In genomic region chr2:31060787-31061730, GRCm38 (mm10) we compare ENCODE assay signal across 10 mouse cellular contexts.
DNase-seq lines count a peak whose midpoint lies in the region; ATAC-seq lines count a peak whose summit lies in the region.
"Had no signal": no experiment of that assay in that cellular context is flagged by ENCODE, and none has a peak within 500 bp of the region (broad histone marks: within the 10 kb centered on the region; RNA-seq: fewer than 3 reads in every experiment).

No protein-coding gene starts in this region.

- H3K36me3 ChIP-seq in erythroblast, embryonic 14.5 days (ENCODE audit: control insufficient read depth): no peaks in the 10 kb centered on the region
- peaks cover 26% of the 10 kb centered on the region for H3K36me3 ChIP-seq in kidney, embryonic 16.5 days (ENCODE audit: insufficient read depth, low read length)
- peaks cover 9% of the 10 kb centered on the region for H3K36me3 ChIP-seq in midbrain, embryonic 16.5 days (ENCODE audit: control insufficient read depth, insufficient read depth, low read length)

- H3K9me3 ChIP-seq in erythroblast, embryonic 14.5 days (ENCODE audit: control insufficient read depth, low read length): 0 out of 2 replicates have a peak, but pooled peaks cover 2% of the 10 kb centered on the region
- H3K9me3 ChIP-seq in kidney, embryonic 16.5 days (ENCODE audit: low read length): peaks cover 4% of the 10 kb centered on the region
- no peaks in the 10 kb centered on the region for H3K9me3 ChIP-seq in midbrain, embryonic 16.5 days (replicated peaks; ENCODE audit: control insufficient read depth, low read length, poor library complexity, severe bottlenecking)
- H3K9me3 ChIP-seq: heart, embryonic 15.5 days had no signal

- WGBS in kidney, embryonic 16.5 days: 86% methylated on average over 28 of the region's 28 CpGs
- WGBS in midbrain, embryonic 16.5 days: 87% methylated on average over 28 of the region's 28 CpGs

- H3K4me3 ChIP-seq in erythroblast, embryonic 14.5 days (replicated peaks): peak overlapping the region; percentile 46
- no peak overlapping the region for H3K4me3 ChIP-seq in kidney, embryonic 16.5 days (ENCODE audit: low read length)
- H3K4me3 ChIP-seq in midbrain, embryonic 16.5 days (ENCODE audit: low read depth, low read length): no peak overlapping the region
- H3K4me3 ChIP-seq: heart, embryonic 15.5 days had no signal

- no peaks in the 10 kb centered on the region for H3K27me3 ChIP-seq in erythroblast, embryonic 14.5 days (ENCODE audit: control insufficient read depth)
- no peaks in the 10 kb centered on the region for H3K27me3 ChIP-seq in kidney, embryonic 16.5 days (ENCODE audit: insufficient read depth, low read length)
- no peaks in the 10 kb centered on the region for H3K27me3 ChIP-seq in midbrain, embryonic 16.5 days (ENCODE audit: control insufficient read depth, insufficient read depth, low read depth, low read length)
- H3K27me3 ChIP-seq: heart, embryonic 15.5 days had no signal

- H3K4me2 ChIP-seq in kidney, embryonic 16.5 days (replicated peaks; ENCODE audit: low read depth, low read length): no peak overlapping the region
- H3K4me2 ChIP-seq in midbrain, embryonic 16.5 days (ENCODE audit: low read length): no peak overlapping the region
- H3K4me2 ChIP-seq: heart, embryonic 15.5 days had no signal

- H3K4me1 ChIP-seq in erythroblast, embryonic 14.5 days (ENCODE audit: control insufficient read depth): peaks cover 17% of the 10 kb centered on the region
- no peaks in the 10 kb centered on the region for H3K4me1 ChIP-seq in kidney, embryonic 16.5 days (ENCODE audit: insufficient read depth, low read length)
- H3K4me1 ChIP-seq in midbrain, embryonic 16.5 days (ENCODE audit: control insufficient read depth, insufficient read depth, low read length): no peaks in the 10 kb centered on the region

- no peak overlapping the region for H3K27ac ChIP-seq in kidney, embryonic 16.5 days (ENCODE audit: low read length)
- no peak overlapping the region for H3K27ac ChIP-seq in midbrain, embryonic 16.5 days (ENCODE audit: low read length)
- H3K27ac ChIP-seq: heart, embryonic 15.5 days had no signal

- no peak overlapping the region for H3K9ac ChIP-seq in kidney, embryonic 16.5 days (replicated peaks; ENCODE audit: low read length)
- no peak overlapping the region for H3K9ac ChIP-seq in midbrain, embryonic 16.5 days (ENCODE audit: low read depth, low read length)
- H3K9ac ChIP-seq: heart, embryonic 15.5 days had no signal

- peak; percentile 92 for DNase-seq in CD4-positive helper T cell, adult 2 months (ENCODE audit: low read depth, low spot score)
- DNase-seq in frontal cortex, postnatal 10 days (ENCODE audit: low spot score in 2 of 2): no peak
- DNase-seq in kidney, postnatal 25 days: no peak
- DNase-seq: adrenal gland, postnatal 36 days had no signal

- ATAC-seq in activated CD4-positive, CD25-positive, alpha-beta regulatory T cell, adult 4 months: peak; percentile 73
- peak; percentile 88 for ATAC-seq in monocyte, adult 5-6 weeks (replicated peaks; ENCODE audit: insufficient number of reproducible peaks, low FRiP score, low TSS enrichment, poor library complexity, severe bottlenecking)
- ATAC-seq in kidney, embryonic 16.5 days (ENCODE audit: low FRiP score, low TSS enrichment): no peak
- ATAC-seq in midbrain, embryonic 16.5 days: no peak

Comparison
In these comparisons a context has a peak if more than half of its experiments do, and no peak if none do; other contexts are left out.
1. ATAC-seq: peak in activated CD4-positive, CD25-positive, alpha-beta regulatory T cell, adult 4 months (single experiment) and monocyte, adult 5-6 weeks (single experiment); none in kidney, embryonic 16.5 days (single experiment) and midbrain, embryonic 16.5 days (single experiment).